8 mouse cellular contexts compared by ENCODE assay signal in genomic region chr17:35320327-35321081, GRCm38 (mm10). TPM values are rescaled to one million over a fixed set of nuclear protein-coding genes. Genes with fewer than 3 reads are reported as not detected.
DNase-seq lines count a peak whose midpoint lies in the region; ATAC-seq lines count a peak whose summit lies in the region.

Gene H2-Q1, plus strand, starts transcription at chr17:35320405.

- H3K9me3 ChIP-seq in heart, embryonic 15.5 days (replicated peaks): no peaks in the 10 kb centered on the region
- no peaks in the 10 kb centered on the region for H3K9me3 ChIP-seq in hindbrain, embryonic 13.5 days
- no peaks in the 10 kb centered on the region for H3K9me3 ChIP-seq in midbrain, embryonic 12.5 days

- peaks cover 10% of the 10 kb centered on the region for H3K4me1 ChIP-seq in heart, embryonic 15.5 days (replicated peaks)
- peaks cover 12% of the 10 kb centered on the region for H3K4me1 ChIP-seq in hindbrain, embryonic 13.5 days (replicated peaks)
- peaks cover 9% of the 10 kb centered on the region for H3K4me1 ChIP-seq in midbrain, embryonic 12.5 days

- no peaks in the 10 kb centered on the region for H3K36me3 ChIP-seq in heart, embryonic 15.5 days
- no peaks in the 10 kb centered on the region for H3K36me3 ChIP-seq in hindbrain, embryonic 13.5 days
- H3K36me3 ChIP-seq in midbrain, embryonic 12.5 days: no peaks in the 10 kb centered on the region

- no peak for DNase-seq in heart, adult 8-10 months (ENCODE audit: low spot score)
- DNase-seq in Muller cell, postnatal 12 days (ENCODE audit: inconsistent ontology term): peak; percentile 37
- no peak for DNase-seq in adipocyte (ENCODE audit: low spot score)
- no peak for DNase-seq in spleen, adult 12 weeks (ENCODE audit: low spot score)
- no peak for DNase-seq in left cerebral cortex, adult 9 months (ENCODE audit: low spot score in 2 of 2)

- H3K27ac ChIP-seq in heart, embryonic 15.5 days: no peak within 1 kb of the TSS
- no peak within 1 kb of the TSS for H3K27ac ChIP-seq in hindbrain, embryonic 13.5 days
- no peak within 1 kb of the TSS for H3K27ac ChIP-seq in midbrain, embryonic 12.5 days (replicated peaks)

- peak within 1 kb of the TSS; percentile 25; the same call in 1 of the 2 replicates for H3K9ac ChIP-seq in heart, embryonic 15.5 days
- peak within 1 kb of the TSS; percentile 49 for H3K9ac ChIP-seq in hindbrain, embryonic 13.5 days
- 0 out of 2 replicates have a peak within 1 kb of the TSS, but pooled peaks have one; percentile 26 for H3K9ac ChIP-seq in midbrain, embryonic 12.5 days (replicated peaks)

- H3K4me2 ChIP-seq in heart, embryonic 15.5 days: peak within 1 kb of the TSS; percentile 85
- peak within 1 kb of the TSS; percentile 60 for H3K4me2 ChIP-seq in hindbrain, embryonic 13.5 days
- peak within 1 kb of the TSS; percentile 56 for H3K4me2 ChIP-seq in midbrain, embryonic 12.5 days (replicated peaks)

- H3K27me3 ChIP-seq in heart, embryonic 15.5 days: peaks cover 52% of the 10 kb centered on the region
- H3K27me3 ChIP-seq in hindbrain, embryonic 13.5 days: peaks cover 60% of the 10 kb centered on the region
- H3K27me3 ChIP-seq in midbrain, embryonic 12.5 days: peaks cover 41% of the 10 kb centered on the region

- H3K4me3 ChIP-seq in heart, embryonic 15.5 days: peak within 1 kb of the TSS; percentile 51
- H3K4me3 ChIP-seq in hindbrain, embryonic 13.5 days: peak within 1 kb of the TSS; percentile 39
- H3K4me3 ChIP-seq in midbrain, embryonic 12.5 days: peak within 1 kb of the TSS; percentile 39

- 2% methylated on average over 50 of the region's 55 CpGs for WGBS in heart, embryonic 15.5 days
- 2% methylated on average over 53 of the region's 55 CpGs for WGBS in hindbrain, embryonic 13.5 days
- 2% methylated on average over 55 of the region's 55 CpGs for WGBS in midbrain, embryonic 12.5 days

- ATAC-seq in heart, embryonic 15.5 days (replicated peaks; ENCODE audit: insufficient number of reproducible peaks, insufficient read depth, low FRiP score, low read depth): no peak
- no peak for ATAC-seq in hindbrain, embryonic 13.5 days (ENCODE audit: low FRiP score)
- ATAC-seq in midbrain, embryonic 12.5 days (ENCODE audit: low FRiP score, low read depth): no peak

RNA-seq across cellular contexts. Expression of gene H2-Q1, which starts in this region (rescaled TPM):
- polyA plus RNA-seq in heart, embryonic 15.5 days (2015; fragmentation: Nextera tagmentation; extraction: Ambion mirVana): 0.06 and 0.09 TPM in 2 replicates
- total RNA-seq in heart, adult 8-10 months (2022): 1 to 10 TPM in 3 of 4 experiments, under 1 TPM in 1; 0.53 to 1.5 (median 1.4) TPM
- polyA plus RNA-seq in hindbrain, embryonic 13.5 days (2015; fragmentation: Nextera tagmentation; extraction: Ambion mirVana): 0.14 and 0.30 TPM in 2 replicates
- polyA plus RNA-seq in midbrain, embryonic 12.5 days (2016; fragmentation: Nextera tagmentation; extraction: Ambion mirVana): 0.08 and 0.17 TPM in 2 replicates
